Mouse (Mus musculus) forebrain, embryonic 16.5 days (tissue): Measurements from ENCODE around the gene Vwf. TPM values are rescaled to one million over a fixed set of nuclear protein-coding genes. Genes with fewer than 3 reads are reported as not detected.

ENCODE experiments used
- ATAC-seq: fragments of 200-750 bp; cut with Nextera tagmentation; 2 replicates; pipeline ENCODE4 v1.8.0; 2017; ENCODE audit warnings: mild to moderate bottlenecking, moderate library complexity
- H3K27ac ChIP-seq: fragments of 300-500 bp; sonication (generic); 2 replicates; pipeline ENCODE4 v1.5.1; 2014; ENCODE audit warnings: low read length, control low read depth
- H3K27me3 ChIP-seq: fragments of 300-500 bp; sonication (generic); replicated peaks from 2 replicates; pipeline ENCODE4 v1.6.1; 2014; ENCODE audit warnings: low read length; ENCODE audit not compliant: control insufficient read depth, insufficient read depth
- H3K36me3 ChIP-seq: fragments of 300-500 bp; sonication (generic); 2 replicates; pipeline ENCODE4 v1.6.1; 2014; ENCODE audit not compliant: control insufficient read depth, insufficient read depth
- H3K4me1 ChIP-seq: fragments of 300-500 bp; sonication (generic); replicated peaks from 2 replicates; pipeline ENCODE4 v1.6.1; 2014; ENCODE audit warnings: low read length; ENCODE audit not compliant: control insufficient read depth, insufficient read depth
- H3K4me2 ChIP-seq: fragments of 300-500 bp; sonication (generic); 2 replicates; pipeline ENCODE4 v1.6.1; 2014; ENCODE audit warnings: mild to moderate bottlenecking, low read length, control low read depth
- H3K4me3 ChIP-seq: fragments of 300-500 bp; sonication (generic); replicated peaks from 2 replicates; pipeline ENCODE4 v1.5.1; 2014; ENCODE audit warnings: mild to moderate bottlenecking, low read length, control low read depth
- H3K9ac ChIP-seq: fragments of 300-500 bp; sonication (generic); replicated peaks from 2 replicates; pipeline ENCODE4 v1.6.1; 2014; ENCODE audit warnings: low read depth, low read length, control low read depth
- H3K9me3 ChIP-seq: fragments of 300-500 bp; sonication (generic); 2 replicates; pipeline ENCODE4 v1.6.1; 2016; ENCODE audit warnings: low read length; ENCODE audit not compliant: control insufficient read depth
- WGBS: fragments of 180-500 bp; shearing (Covaris S2); extraction: QIAGEN DNeasy Blood & Tissue Kit; methylation state at CpG from one replicate; pipeline ENCODE4 v1.1.7; 2014; 5-methylcytosine and 5-hydroxymethylcytosine counted together
- polyA plus RNA-seq: library from polyadenylated mRNA; unstranded; fragments of >200 nt; fragmentation: Nextera tagmentation; extraction: Ambion mirVana; gene quantifications from 2 replicates; pipeline ENCODE4 v1.2.1, GENCODE M21; 2015

Gene Vwf
- polyA plus RNA-seq, 1 experiment from 2014 or later = 6.3 TPM

DNA sequence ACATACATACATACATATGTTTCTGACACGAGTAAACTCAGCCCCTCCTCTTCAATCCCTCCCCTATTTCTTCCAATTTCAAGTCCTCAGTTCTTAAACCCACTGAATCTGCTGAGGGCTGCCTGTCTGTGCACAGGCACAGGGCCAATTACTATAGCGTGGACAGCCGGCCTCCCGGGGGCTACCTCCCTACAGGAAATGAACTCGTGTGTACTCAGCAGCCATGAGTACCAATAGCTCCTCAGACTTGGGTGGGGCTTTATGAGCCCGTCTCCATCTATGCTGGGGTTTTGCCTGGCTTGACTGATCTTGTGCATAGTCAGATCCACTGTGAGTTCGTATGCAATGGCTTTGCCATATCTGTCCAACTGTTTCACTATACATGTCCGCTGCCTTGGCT lies 7.2 kb upstream of the Vwf start:
- no peak for ATAC-seq
- no peaks in the 10 kb centered on the region for H3K27me3 ChIP-seq
- H3K4me3 ChIP-seq = no peak overlapping the region
- no peak overlapping the region for H3K27ac ChIP-seq
- H3K4me1 ChIP-seq = no peaks in the 10 kb centered on the region
- H3K9ac ChIP-seq = no peak overlapping the region
- H3K36me3 ChIP-seq = no peaks in the 10 kb centered on the region
- H3K4me2 ChIP-seq = no peak overlapping the region
- WGBS = 73% methylated on average over 8 of the region's 8 CpGs
- no peaks in the 10 kb centered on the region for H3K9me3 ChIP-seq

GRCm38 (mm10) chr6:125540199-125540598 lies 6.4 kb upstream of the Vwf start:
- no peak for ATAC-seq
- Histone ChIP-seq H3K4me2 (no peak overlapping the region), H3K9ac (no peak overlapping the region), H3K27ac (no peak overlapping the region), H3K4me1 (no peaks in the 10 kb centered on the region), H3K9me3 (no peaks in the 10 kb centered on the region), H3K27me3 (no peaks in the 10 kb centered on the region), H3K36me3 (no peaks in the 10 kb centered on the region), H3K4me3 (no peak overlapping the region)
- WGBS = 88% methylated on average over 10 of the region's 10 CpGs

- ATAC-seq = no peak
- WGBS = 94% methylated on average over 6 of the region's 6 CpGs
- Histone ChIP-seq H3K27me3 (no peaks in the 10 kb centered on the region), H3K27ac (no peak overlapping the region), H3K9me3 (no peaks in the 10 kb centered on the region), H3K4me1 (no peaks in the 10 kb centered on the region), H3K4me3 (no peak overlapping the region), H3K4me2 (no peak overlapping the region), H3K36me3 (no peaks in the 10 kb centered on the region), H3K9ac (no peak overlapping the region)
Measured at GRCm38 (mm10) chr6:125540826-125541225, 5.7 kb upstream of the Vwf start.

GRCm38 (mm10) chr6:125541296-125541695 lies 5.3 kb upstream of the Vwf start:
- Histone ChIP-seq H3K27ac (no peak overlapping the region), H3K36me3 (no peaks in the 10 kb centered on the region), H3K4me2 (no peak overlapping the region), H3K9ac (no peak overlapping the region), H3K9me3 (no peaks in the 10 kb centered on the region), H3K27me3 (no peaks in the 10 kb centered on the region), H3K4me1 (no peaks in the 10 kb centered on the region), H3K4me3 (no peak overlapping the region)
- ATAC-seq = no peak
- WGBS = 92% methylated on average over 6 of the region's 6 CpGs

GRCm38 (mm10) chr6:125548406-125548805 lies 1.8 kb downstream of the Vwf start:
- H3K9ac ChIP-seq = no peak overlapping the region
- H3K27me3 ChIP-seq = no peaks in the 10 kb centered on the region
- WGBS = 84% methylated on average over 10 of the region's 10 CpGs
- no peak overlapping the region for H3K4me3 ChIP-seq
- H3K9me3 ChIP-seq = no peaks in the 10 kb centered on the region
- no peak for ATAC-seq
- H3K4me2 ChIP-seq = no peak overlapping the region
- H3K27ac ChIP-seq = no peak overlapping the region
- no peaks in the 10 kb centered on the region for H3K4me1 ChIP-seq
- no peaks in the 10 kb centered on the region for H3K36me3 ChIP-seq

GRCm38 (mm10) chr6:125550172-125550571 lies 3.6 kb downstream of the Vwf start:
- Histone ChIP-seq H3K27ac (no peak overlapping the region), H3K9ac (no peak overlapping the region), H3K4me2 (no peak overlapping the region), H3K36me3 (no peaks in the 10 kb centered on the region), H3K9me3 (no peaks in the 10 kb centered on the region), H3K4me3 (no peak overlapping the region), H3K4me1 (no peaks in the 10 kb centered on the region), H3K27me3 (no peaks in the 10 kb centered on the region)
- WGBS = 74% methylated on average over 5 of the region's 5 CpGs
- no peak for ATAC-seq

GRCm38 (mm10) chr6:125552760-125553159 lies 6.2 kb downstream of the Vwf start:
- ATAC-seq = no peak
- Histone ChIP-seq H3K9me3 (no peaks in the 10 kb centered on the region), H3K4me2 (no peak overlapping the region), H3K36me3 (no peaks in the 10 kb centered on the region), H3K4me1 (no peaks in the 10 kb centered on the region), H3K27ac (no peak overlapping the region), H3K9ac (no peak overlapping the region), H3K27me3 (no peaks in the 10 kb centered on the region), H3K4me3 (no peak overlapping the region)
- WGBS = 68% methylated on average over 6 of the region's 6 CpGs

GRCm38 (mm10) chr6:125553551-125553950 lies 7.0 kb downstream of the Vwf start:
- Histone ChIP-seq H3K9me3 (no peaks in the 10 kb centered on the region), H3K4me2 (no peak overlapping the region), H3K27ac (no peak overlapping the region), H3K27me3 (no peaks in the 10 kb centered on the region), H3K36me3 (no peaks in the 10 kb centered on the region), H3K9ac (no peak overlapping the region), H3K4me1 (no peaks in the 10 kb centered on the region), H3K4me3 (no peak overlapping the region)
- ATAC-seq = no peak
- WGBS = 91% methylated on average over 4 of the region's 4 CpGs

DNA sequence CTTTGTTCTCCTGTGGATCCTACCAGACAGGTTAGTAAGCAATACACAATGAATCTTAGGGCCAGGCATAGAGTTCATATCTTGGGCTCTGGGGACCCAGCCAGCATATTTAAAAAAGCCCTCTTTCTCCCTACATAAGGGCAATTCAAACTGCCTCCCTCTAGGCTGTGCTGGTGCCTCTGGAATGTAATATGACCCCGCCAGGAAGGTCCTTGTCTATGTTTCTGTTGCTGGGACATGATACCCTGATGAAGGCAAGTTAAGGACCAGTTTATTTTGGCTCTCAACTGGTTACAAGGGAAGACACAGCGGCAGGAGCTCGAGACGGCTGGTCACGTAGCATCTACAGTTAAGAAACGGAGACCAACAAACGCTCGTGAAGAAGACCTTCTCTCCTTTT lies 12.3 kb downstream of the Vwf start:
- no peaks in the 10 kb centered on the region for H3K4me1 ChIP-seq
- H3K4me2 ChIP-seq = no peak overlapping the region
- H3K36me3 ChIP-seq = no peaks in the 10 kb centered on the region
- H3K27ac ChIP-seq = no peak overlapping the region
- no peak for ATAC-seq
- WGBS = 84% methylated on average over 8 of the region's 8 CpGs
- H3K9ac ChIP-seq = no peak overlapping the region
- no peak overlapping the region for H3K4me3 ChIP-seq
- H3K9me3 ChIP-seq = no peaks in the 10 kb centered on the region
- H3K27me3 ChIP-seq = no peaks in the 10 kb centered on the region

- no peaks in the 10 kb centered on the region for H3K4me1 ChIP-seq
- H3K27me3 ChIP-seq = no peaks in the 10 kb centered on the region
- H3K27ac ChIP-seq = no peak overlapping the region
- H3K4me3 ChIP-seq = no peak overlapping the region
- H3K9ac ChIP-seq = no peak overlapping the region
- H3K36me3 ChIP-seq = no peaks in the 10 kb centered on the region
- no peak for ATAC-seq
- no peaks in the 10 kb centered on the region for H3K9me3 ChIP-seq
- 71% methylated on average over 5 of the region's 5 CpGs for WGBS
- H3K4me2 ChIP-seq = no peak overlapping the region
Measured at GRCm38 (mm10) chr6:125561031-125561430, 14.5 kb downstream of the Vwf start.
